Mouse (Mus musculus) B cell, adult 2 months (primary cell): ENCODE data around the gene Wdr72.

Experiments used
- DNase-seq, 2 experiments: peaks; one replicate each; pipeline ENCODE4 v3.0.0; 2022

The Wdr72 gene

DNA sequence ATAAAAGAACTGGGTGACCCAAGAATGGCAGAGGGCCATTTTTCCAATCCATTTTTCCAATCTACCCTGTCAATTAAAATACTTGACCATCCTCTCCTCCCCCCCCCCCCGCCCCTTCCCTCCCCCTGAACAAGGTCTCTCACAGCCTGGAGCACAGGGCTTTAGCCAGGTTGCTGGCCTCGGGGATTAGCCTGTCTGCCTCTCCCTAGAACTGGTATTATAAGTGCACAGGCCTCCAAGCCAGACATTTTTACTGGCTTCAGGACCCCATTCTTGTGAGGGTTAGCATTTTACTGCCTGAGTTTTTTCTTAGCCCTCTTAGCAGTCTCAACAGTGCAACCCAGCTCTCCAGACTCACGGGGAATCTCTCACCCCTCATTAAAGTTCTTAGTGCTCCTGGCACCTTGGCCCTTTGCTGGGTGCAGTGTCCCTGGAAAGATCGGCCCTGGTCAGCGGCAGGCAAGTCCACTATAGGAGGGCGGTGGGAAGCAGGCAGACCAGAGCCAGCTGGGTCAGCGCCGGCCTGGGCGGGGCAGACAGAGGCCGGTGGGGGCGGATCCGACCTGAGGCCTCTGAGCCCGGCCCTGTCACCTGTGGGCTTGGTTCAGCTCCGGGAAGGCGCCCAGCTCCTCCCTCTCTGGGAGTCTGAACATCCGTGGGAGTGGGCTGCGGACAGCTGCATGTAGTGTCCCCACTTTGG, at the start of gene Wdr72:
Gene Wdr72 (plus strand): TSS at position 596 of the 700 bp plus-strand sequence.
- DNase-seq, result no peak

DNA sequence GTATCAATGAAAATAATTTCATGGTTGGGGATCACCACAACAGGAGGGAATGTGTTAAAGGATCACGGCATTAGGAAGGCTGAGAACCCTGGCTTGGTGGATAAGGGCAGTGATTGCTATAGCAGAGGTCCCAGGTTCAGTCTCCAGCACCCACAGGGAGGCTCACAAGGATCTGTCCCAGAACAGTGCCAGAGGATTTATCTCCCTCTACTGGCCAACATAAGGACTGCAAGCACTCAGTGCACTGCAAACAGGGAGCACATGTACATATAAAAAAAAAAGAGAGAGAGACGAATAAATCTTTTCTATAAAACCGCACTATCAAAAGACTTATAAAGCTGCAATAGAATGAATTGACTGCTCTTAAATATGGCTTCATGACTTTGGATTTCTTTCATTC, 43.9 kb upstream of the Wdr72 start:
- DNase-seq, result no peak

DNA sequence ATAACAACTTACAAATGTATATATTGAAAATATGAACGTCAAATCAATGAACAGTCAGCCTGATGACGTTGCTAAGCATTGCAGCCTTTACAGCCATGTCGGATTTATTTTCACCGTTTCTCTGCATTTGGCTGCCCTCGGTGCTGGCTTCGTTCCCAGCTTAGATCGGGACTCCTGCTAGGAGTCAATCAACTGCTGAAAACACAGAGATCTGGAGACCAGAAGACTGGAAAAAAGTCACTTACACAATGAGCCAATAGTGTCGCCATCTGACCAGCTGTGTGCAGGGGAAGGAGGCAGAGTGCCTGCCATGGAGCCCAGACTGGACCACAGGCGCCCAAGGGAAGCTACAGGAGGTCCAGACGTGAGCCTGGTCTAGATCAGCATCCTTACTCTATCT, 43.4 kb upstream of the Wdr72 start:
- DNase-seq, result no peak

DNA sequence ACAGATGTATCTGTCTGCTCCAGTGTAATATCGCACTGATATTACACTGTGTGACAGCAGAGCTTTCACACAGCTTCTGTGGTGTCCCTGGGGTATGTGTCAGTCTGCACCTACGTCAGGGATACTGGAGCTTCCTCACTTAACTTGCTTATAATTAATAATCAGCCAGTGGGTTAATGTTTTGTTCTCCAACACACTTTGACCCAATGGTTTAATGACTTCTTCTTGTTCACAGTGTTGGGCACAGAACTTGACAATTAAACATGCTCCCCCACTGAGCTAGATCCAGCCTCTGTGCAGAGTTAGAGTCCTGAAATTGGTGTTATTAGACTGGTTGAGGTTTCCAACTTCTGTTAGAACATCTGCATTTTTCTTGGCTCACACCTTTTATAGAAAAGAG, 34.2 kb upstream of the Wdr72 start:
- DNase-seq, result no peak

DNA sequence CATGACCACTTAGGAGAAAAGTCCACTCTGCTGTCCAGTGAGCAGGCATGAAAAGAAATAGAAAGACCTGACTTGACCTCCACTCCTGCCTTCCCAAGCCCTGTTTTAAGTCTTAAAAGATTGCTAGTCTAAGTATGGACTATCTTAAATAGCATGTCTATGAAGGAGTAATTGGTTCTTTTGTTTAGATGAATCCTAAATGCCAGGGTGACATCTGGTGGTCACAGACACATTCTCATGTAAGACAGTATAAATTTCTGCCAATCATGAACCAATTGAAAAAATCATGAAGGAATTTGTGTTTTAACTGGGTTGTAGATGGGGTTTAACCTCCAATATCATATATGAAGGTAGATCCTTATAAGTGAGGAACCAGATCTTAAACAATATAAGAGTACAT, 31.7 kb upstream of the Wdr72 start:
- DNase-seq, result no peak

DNA sequence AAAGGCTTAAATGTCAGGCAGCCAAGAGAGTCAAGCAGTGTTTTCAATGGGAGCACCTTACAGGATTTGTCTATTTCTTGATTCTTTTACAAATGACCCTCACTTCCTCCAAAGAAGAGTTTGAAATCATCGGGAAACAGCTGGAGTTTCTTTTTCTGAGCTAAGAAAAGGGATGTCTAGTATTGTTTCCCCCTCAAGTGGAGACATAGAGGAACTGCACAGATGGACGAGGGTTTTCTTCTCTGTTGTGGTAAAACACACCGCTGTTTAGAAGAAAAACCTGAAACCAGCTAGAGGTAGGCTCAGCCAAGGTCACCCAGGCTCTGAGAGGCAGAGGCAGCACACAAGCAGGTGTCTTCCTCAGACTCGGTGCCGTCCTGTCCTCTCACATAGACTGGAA, 29.9 kb upstream of the Wdr72 start:
- DNase-seq, result no peak

DNA sequence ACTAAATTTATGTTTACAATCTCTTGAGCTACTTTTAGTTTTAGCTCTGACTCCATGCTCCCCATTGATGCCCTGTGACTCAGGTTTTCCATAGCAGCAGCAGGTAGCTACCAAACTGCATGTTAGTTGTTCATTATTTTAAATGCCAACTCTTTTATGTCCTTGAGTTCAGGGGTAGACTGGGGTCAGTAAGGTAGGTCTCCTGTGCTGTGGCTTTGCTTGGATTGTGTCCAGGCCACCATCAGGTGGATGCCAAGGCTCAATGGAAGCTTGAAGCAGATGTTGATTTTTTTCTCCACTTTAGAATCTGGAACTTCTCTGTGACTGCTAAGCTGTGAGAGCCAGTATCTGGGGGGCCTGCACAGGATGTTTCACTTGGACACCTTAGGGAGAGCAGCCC, 8.6 kb upstream of the Wdr72 start:
- no peak for DNase-seq

DNA sequence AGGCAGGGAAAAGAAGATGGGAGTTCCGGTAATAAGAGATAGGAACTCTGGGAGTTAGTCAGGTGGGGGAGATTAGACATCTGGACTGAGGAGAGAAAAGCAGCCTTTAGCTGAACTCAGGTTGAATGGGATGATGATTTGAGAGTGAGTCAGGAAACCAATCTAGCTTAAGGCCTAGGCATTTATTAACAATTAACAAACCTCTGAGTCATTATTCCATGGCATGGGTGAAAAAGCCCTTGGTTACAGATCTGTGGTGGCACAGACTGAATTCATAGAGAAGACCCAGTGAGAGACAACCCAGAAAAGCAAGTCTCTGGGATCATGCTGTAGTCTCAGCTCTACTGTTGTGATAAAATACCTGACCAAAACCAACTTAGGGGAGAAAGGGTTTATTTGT, 7.5 kb upstream of the Wdr72 start:
- DNase-seq, result no peak

DNA sequence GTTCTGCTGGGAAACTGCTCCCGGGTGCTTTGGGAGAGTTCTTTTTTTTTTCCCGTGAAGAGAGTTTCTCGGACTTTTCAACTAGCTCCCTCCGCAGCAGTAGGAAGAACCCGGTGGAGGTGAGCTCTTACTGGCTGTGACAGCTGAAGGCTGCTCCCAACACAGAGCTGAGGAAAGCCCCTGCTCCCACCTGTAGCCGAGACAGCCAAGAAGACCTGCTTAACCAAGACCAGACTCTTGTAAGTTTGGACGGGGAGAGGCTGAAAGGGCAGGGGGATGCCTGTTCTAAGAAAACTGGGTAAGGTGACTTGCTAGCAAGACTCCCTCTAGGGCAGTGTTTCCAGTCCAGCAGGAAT, 283 bp downstream of the Wdr72 start:
- DNase-seq, result no peak

DNA sequence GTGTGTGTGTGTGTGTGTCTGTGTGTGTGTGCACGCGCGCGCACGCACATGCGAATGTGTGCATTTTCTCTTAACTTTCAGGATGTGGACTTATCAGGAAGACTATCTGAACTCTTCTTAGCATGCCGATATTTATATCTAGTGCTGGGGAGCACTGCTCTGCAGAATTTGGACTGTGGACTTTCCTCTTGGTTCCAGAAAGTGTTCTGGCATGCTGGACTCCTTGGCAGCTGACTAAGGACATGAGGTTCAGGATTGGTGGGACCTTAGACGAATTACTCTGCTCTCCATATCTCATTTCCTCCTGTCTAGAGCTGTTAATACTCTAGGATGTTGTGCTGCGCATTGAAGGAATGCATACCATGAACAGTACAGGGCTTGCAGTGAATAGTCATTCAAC, 2.4 kb downstream of the Wdr72 start:
- DNase-seq, result no peak

DNA sequence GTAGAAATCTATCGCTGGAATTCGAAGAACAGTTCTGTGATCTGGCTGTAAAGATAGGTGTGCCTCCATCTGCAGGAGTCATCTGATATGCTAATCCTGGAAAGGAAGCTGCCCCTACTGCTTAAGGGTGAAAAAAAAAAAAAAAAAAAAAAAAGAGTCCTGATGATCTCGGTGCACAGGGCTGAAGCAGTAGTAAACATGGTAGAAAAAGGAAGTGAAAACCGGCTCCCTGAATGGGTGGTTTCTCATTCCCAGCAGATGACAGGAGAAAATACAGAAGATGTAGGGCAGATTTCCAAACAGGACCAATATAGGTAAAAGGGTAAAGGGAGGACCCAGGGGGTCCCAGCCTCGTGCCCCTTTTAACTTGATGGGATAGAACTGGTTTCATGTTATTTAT, 16.1 kb downstream of the Wdr72 start:
- DNase-seq, result no peak

DNA sequence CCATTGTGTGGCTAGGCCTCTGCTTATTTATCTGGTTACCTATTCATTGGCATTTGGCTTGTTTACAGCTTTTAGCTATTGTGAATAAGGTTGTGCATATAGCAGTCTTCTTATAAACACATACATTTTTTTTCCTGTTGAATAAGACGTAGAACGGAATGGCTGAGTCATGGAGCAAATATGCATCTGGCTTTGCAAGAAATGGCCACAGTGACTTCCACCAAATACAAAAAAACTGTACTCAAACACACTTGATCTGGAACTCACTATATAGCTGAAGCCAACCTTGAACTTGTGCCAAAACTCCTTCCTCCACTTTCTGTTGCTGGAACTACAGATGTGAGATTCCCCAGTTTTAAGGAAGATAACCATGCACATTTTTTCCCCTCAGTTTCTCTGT, 23.9 kb downstream of the Wdr72 start:
- no peak for DNase-seq

DNA sequence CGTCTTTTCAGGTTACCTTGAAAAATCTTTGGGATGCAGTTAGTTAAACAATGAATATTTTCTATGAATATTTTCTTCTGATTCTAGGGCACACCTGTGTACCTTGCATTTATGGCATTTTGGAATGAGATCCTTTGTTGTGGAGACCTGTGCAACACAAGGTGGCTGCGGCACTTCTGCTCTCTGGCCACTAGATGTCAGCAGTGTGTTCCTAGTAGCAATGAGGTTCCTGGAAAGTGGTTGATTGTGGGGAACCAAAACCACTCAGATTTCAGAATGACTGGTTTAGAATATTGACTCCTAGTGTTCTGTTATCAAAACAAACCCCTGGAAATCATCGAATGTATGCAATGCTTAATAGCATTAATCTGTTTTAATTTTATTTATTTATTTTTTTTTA, 31.7 kb downstream of the Wdr72 start:
- DNase-seq, result peak; percentile 35 to 37

DNA sequence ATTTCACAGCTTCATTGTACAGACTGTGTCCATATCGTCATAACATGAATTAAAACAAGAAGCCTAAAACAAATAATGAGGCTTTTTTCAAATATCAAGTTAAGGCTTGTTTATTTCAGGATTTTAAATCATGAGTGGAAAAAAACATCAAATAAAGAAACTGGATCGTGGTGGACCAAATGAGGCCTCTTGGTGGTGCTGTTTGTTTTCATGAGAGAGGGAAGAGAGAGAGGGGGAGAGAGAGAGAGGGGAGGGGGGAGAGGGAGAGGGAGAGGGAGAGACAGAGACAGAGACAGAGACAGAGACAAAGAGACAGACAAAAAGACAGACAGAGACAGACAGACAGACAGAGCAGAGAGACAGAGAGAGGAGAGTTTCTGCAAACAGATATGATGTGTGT, 32.5 kb downstream of the Wdr72 start:
- no peak for DNase-seq

DNA sequence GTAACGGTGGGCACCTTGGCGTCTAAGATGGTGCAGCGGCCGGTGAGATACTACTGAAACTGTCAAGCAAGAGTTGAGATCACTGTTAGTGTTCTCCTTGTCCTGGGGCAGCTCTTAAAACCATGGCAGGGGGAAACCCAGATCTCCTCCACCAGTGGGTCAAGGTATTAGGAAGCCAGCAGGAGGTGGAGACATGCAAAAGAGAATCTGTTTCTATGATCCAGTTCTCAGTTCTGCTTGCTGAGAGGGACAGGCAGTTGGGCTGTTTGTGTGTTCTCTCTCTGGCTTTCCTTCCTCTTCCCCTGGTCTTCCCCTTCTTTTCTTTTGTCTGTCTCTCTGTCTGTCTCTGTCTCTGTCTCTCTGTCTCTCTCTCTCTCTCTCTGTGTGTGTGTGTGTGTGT, 35.0 kb downstream of the Wdr72 start:
- DNase-seq, result no peak

DNA sequence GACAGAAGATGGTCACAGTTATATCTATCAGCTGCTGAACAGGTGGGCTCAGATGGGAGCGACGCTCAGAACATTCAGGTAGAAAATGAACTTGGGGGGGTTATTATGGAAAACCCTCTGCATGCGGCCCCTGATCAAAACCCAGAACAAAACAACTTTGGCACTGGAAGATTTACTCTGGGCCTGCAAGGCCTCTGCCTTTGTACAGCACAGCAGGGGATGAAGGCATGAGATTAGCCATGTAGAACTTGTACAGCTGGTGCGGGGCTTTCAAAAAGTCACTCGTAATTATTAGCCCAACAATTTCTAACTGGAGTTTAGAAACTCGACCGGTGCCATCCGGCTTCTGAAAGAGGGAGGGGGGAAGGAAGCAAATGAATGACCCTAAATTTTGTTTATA, 38.1 kb downstream of the Wdr72 start:
- no peak for DNase-seq

DNA sequence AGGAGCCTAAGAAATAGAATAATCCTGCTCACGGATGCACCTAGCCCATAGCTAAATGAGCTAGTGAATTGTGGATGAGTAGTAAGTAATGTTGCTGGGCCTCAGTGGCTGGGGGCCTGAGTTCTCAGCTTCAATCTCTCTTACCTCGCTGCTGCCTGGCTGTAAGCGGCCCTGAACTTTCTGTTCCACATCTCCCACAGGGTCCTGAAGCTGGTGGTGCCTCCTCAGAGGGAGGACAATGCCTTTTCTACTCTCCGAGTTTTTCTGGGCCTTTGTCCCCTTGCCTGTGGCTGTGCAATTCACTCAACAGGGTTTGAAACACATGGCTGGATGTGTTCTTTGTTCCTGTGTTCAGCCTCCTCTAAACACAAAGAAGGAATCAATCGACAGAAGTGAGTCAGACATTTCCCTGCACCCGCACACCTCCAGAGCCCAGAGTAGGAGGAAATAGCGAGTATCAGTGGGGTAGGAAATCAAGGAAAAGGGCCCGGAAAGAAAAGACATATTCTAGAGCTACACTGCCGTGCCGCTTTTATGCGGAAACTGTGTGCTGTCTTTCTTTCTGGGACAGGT, 50.3 kb downstream of the Wdr72 start:
- no peak for DNase-seq

DNA sequence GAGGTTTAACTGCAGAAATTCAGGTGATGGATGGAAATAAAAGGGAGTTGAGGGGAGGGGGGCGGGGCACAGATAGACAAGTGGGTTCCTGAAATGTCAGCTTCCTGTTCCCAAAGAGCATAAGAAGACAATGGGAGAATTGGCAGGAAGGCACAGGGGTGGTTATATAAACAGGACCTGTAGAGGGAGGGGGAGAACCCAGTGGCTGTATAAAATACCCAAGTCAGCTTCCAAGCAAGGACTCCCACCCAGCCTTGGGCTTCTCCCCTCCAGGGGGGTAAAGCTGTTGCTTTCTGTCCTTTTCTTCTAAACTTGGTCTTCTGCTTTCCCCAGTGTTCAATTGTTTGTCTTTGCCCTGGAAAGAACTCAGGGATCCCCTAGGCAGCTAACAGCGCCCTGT, 55.5 kb downstream of the Wdr72 start:
- DNase-seq, result no peak

DNA sequence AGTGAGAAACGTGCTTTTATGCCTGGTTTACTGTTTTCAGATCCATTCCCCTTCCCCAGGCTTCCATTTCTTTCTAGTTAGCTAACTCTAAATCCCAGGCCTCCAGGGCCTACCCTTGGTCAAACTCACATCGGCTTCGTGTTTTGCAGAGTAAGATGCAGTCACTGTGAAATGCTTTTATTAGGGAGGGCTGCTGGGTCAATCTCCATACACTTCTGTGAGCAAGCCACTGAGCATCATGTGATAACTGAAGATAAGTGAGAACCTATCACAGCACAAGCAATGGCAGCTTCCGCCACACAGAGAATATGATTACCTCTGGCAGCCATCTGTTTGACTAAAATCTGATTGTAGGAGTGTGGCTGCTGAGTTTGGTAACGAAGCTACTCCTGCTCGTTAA, 59.7 kb downstream of the Wdr72 start:
- DNase-seq, result no peak

DNA sequence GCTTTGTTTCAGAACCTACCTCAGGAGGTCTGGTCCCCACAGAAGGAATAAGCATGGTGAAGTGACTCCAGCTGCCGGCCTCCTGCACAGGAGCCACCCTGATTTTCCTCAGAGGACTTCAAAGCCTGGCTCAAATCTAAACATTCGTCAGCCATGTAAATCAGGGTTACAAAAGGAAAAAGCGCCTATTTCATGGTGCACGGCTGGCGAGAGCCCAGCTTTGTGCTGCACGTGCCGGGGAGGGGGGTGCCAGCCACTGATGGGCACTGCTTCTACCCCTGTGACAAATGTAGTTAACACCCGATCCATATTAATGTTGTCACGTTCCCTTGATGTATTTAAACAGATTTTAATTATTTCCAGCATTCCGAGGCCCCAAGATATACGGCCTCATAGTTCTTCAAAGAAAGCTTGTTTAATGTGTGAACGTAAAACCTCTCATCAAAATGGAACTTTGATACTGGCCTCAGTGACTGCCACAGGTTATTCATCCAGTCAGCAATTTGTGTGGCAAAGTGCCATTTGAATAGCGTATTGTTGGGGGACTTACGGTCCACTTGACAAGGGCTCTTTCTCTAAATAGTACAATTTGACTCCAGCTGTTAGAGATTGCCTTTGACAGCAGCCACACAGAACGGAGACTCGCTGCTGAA, 76.7 kb downstream of the Wdr72 start:
- DNase-seq, result no peak

DNA sequence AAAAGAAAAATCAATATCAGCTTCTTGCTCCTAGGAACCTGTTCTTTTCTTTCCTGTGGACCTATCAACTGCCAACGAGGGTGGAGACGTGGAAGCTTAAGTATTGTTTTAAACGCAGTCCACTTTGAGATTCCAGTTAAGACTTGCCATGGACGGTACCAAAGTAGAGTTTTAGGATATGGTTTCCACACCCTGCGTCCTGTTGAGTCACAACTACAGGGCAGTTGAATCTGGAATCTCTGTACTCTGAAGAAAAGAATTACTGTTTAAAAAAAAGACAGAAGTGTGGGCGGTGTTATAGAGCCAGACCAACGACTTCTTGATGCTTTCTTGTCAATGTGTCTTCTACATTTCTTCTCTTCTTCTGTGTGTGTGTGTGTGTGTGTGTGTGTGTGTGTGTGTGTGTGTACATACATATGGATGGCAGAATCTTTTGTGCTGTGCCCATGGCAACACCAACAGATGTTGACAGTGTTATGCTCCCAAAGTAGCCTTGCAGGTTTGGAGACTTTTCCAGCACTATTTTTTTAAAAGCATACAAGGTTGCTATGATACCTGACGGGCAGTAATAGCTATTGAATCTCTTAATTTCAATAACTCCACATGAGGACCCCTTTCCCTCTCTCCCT, 77.4 kb downstream of the Wdr72 start:
- DNase-seq, result no peak

DNA sequence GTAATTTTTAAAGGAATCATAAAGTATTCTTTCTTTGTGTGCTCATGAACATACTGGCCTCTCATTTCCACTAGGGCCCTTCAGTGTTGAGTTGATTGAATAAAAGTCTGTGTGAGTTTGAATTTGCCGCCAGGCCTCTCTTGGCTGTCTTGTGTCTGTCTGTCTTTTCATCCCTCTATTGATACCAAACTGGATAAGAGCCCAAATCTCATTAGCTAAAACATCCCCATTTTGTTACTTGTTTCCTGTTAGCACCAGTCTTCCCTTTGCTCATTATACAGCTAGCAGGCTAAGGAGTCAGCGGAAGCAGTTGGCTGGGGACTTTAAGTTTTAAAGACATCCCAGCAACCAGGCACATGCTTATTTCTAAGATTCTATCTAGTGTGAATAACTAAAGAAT, 84.7 kb downstream of the Wdr72 start:
- DNase-seq, result no peak

DNA sequence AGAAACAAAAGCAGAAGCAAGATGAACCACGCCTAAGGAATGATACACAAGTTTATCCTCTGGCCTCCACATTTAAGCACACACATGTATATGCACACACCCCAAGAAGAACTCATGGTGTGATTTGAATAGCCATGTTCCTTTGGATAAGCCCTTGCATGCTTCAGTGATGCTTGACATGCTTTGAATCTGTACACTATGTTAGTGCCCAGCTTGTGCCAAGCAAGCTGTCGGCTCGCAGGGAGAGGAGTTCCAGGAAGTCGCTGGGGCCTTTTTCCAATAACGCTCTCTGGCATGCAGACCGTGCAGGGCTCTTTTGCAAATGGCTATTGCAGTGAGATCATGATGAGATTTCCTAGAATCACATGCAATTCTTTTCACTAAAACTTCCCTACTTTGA, 118.1 kb downstream of the Wdr72 start:
- no peak for DNase-seq

DNA sequence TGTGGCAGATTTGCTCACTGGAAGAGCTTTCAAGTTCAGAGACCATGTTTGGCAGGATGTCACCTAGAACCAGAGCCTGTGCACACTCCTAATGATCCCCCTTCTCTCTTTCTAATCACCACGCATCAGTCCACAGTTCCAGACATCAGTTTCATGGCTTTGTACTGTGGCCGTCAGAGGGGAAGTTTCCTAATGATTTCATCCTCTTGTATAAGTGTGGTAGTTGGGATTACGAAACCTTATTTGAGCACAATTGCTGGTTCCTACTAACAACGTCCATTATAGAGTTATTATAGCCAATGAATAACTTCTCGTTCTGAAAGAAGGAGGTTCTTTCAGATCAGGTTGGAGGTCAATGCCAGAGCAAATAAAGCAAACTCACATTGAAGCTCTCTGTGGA, 131.1 kb downstream of the Wdr72 start:
- DNase-seq, result no peak
